In the genomic region with DNA sequence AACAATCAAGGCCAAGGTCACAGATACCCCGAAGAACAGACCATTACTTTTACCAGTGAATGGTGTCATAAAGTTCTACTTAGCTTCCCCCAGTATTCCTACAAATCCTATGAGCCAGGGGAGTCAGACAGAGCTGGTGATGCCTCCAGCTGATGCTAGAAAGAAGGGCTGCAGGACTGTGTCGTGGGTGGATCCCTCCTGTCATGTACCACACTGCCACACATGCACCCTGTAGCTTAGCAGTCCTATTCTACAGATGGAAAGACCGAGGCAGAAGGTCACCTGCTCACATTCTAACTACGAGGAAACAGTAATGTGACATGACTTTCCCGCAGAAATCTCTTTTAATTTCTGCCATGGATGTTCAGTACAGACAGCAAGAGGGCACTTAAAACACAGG, we compare ENCODE assay signal across 15 mouse cellular contexts. TPM values are rescaled to one million over a fixed set of nuclear protein-coding genes. Genes with fewer than 3 reads are reported as not detected.
A peak's percentile ranks its signal among the peaks of the same experiment; 100 is the strongest.
DNase-seq lines count a peak whose midpoint lies in the region; ATAC-seq and TF ChIP-seq lines count a peak whose summit lies in the region.
"Had no signal": no experiment of that assay in that cellular context is flagged by ENCODE, and none has a peak within 500 bp of the region (broad histone marks: within the 10 kb centered on the region; RNA-seq: fewer than 3 reads in every experiment).

No protein-coding gene starts in this region.

- peak overlapping the region; percentile 97; the same call in 1 of the 2 replicates for H3K4me2 ChIP-seq in heart, embryonic 11.5 days
- H3K4me2 ChIP-seq in liver, embryonic 13.5 days: peak overlapping the region; percentile 95; the same call in 1 of the 2 replicates
- no peak overlapping the region for H3K4me2 ChIP-seq in liver, postnatal 0 days (ENCODE audit: low read depth, low read length)

- no peak overlapping the region for H3K4me3 ChIP-seq in heart, embryonic 11.5 days (ENCODE audit: low read depth, low read length)
- H3K4me3 ChIP-seq in liver, embryonic 13.5 days (replicated peaks): no peak overlapping the region
- no peak overlapping the region for H3K4me3 ChIP-seq in liver, postnatal 0 days (ENCODE audit: low read depth, low read length)
- H3K4me3 ChIP-seq in brown adipose tissue, adult 24 weeks (ENCODE audit: insufficient read depth, low read depth, low read length): 0 out of 2 replicates have a peak overlapping the region, but pooled peaks have one; percentile 3

- peak overlapping the region; percentile 43; the same call in 1 of the 2 replicates for H3K9ac ChIP-seq in heart, embryonic 11.5 days (ENCODE audit: low read depth, low read length)
- H3K9ac ChIP-seq in liver, embryonic 13.5 days: no peak overlapping the region
- H3K9ac ChIP-seq in liver, postnatal 0 days (replicated peaks): no peak overlapping the region

- no peaks in the 10 kb centered on the region for H3K27me3 ChIP-seq in heart, embryonic 11.5 days (ENCODE audit: control insufficient read depth, insufficient read depth, low read length)
- H3K27me3 ChIP-seq in liver, embryonic 13.5 days: no peaks in the 10 kb centered on the region
- no peaks in the 10 kb centered on the region for H3K27me3 ChIP-seq in liver, postnatal 0 days (ENCODE audit: insufficient read depth, low read length)

- H3K4me1 ChIP-seq in heart, embryonic 11.5 days (ENCODE audit: control insufficient read depth, insufficient read depth, low read length): peaks cover 10% of the 10 kb centered on the region
- H3K4me1 ChIP-seq in liver, embryonic 13.5 days (replicated peaks): peaks cover 28% of the 10 kb centered on the region
- peaks cover 17% of the 10 kb centered on the region for H3K4me1 ChIP-seq in liver, postnatal 0 days (ENCODE audit: insufficient read depth)
- H3K4me1 ChIP-seq in brown adipose tissue, adult 24 weeks (ENCODE audit: control insufficient read depth, insufficient read depth, insufficient read length, low read length): no peaks in the 10 kb centered on the region

- WGBS in heart, embryonic 11.5 days (ENCODE audit: insufficient replicate concordance): 74% methylated on average over 5 of the region's 5 CpGs
- 75% methylated on average over 5 of the region's 5 CpGs for WGBS in liver, embryonic 13.5 days (ENCODE audit: insufficient replicate concordance)
- 76% methylated on average over 5 of the region's 5 CpGs for WGBS in liver, postnatal 0 days (ENCODE audit: insufficient replicate concordance)

- no peaks in the 10 kb centered on the region for H3K9me3 ChIP-seq in heart, embryonic 11.5 days (replicated peaks; ENCODE audit: control insufficient read depth, low read length)
- H3K9me3 ChIP-seq in liver, embryonic 13.5 days (replicated peaks): no peaks in the 10 kb centered on the region
- H3K9me3 ChIP-seq in liver, postnatal 0 days (ENCODE audit: low read length): no peaks in the 10 kb centered on the region
- H3K9me3 ChIP-seq: heart, embryonic 10.5 days had no signal

- TF ChIP-seq EP300 in liver, postnatal 0 days (IDR thresholded peaks at IDR 0.05; ENCODE audit: low read depth): no peak

- DNase-seq in heart, adult 18-20 months: no peak
- DNase-seq in liver, embryonic 13.5 days: no peak
- DNase-seq in liver, postnatal 0 days: no peak
- peak; percentile 41 to 55 for DNase-seq in layer of hippocampus, postnatal 36 days
- DNase-seq in right cerebral cortex, postnatal 36 days (ENCODE audit: low spot score in 2 of 2): no peak
- no peak for DNase-seq in Muller cell, postnatal 12 days (ENCODE audit: inconsistent ontology term)
- DNase-seq: cerebellum, postnatal 14 days; kidney, postnatal 14 days; left cerebral cortex, postnatal 4 days; lung, postnatal 4 days; retina, postnatal 1 day had no signal

- no peak for ATAC-seq in heart, embryonic 11.5 days (replicated peaks; ENCODE audit: insufficient number of reproducible peaks, low FRiP score, low TSS enrichment)
- no peak for ATAC-seq in liver, embryonic 13.5 days (ENCODE audit: low read depth)
- no peak for ATAC-seq in liver, postnatal 0 days
- ATAC-seq: activated CD4-positive, CD25-positive, alpha-beta regulatory T cell, adult 4 months had no signal

- no peak overlapping the region for H3K27ac ChIP-seq in heart, embryonic 11.5 days (ENCODE audit: low read depth, low read length)
- H3K27ac ChIP-seq in liver, embryonic 13.5 days: no peak overlapping the region
- no peak overlapping the region for H3K27ac ChIP-seq in liver, postnatal 0 days (ENCODE audit: low read depth)
- no peak overlapping the region for H3K27ac ChIP-seq in brown adipose tissue, adult 24 weeks (replicated peaks; ENCODE audit: low read depth, low read length)

- TF ChIP-seq CTCF in liver, postnatal 0 days (IDR thresholded peaks at IDR 0.05; ENCODE audit: low read depth): no peak

- H3K36me3 ChIP-seq in heart, embryonic 11.5 days (ENCODE audit: control insufficient read depth, insufficient read depth, low read length): no peaks in the 10 kb centered on the region
- 0 out of 2 replicates have a peak, but pooled peaks cover 2% of the 10 kb centered on the region for H3K36me3 ChIP-seq in liver, embryonic 13.5 days
- H3K36me3 ChIP-seq in liver, postnatal 0 days (replicated peaks; ENCODE audit: insufficient read depth, low read length): 0 out of 2 replicates have a peak, but pooled peaks cover 3% of the 10 kb centered on the region

RNA-seq across cellular contexts. Expression of a gene that starts 1.6 kb away (rescaled TPM):
- polyA plus RNA-seq in heart, embryonic 11.5 days (2014; fragmentation: Nextera tagmentation; extraction: Ambion mirVana): 5.4 and 7.1 TPM in 2 replicates
- 10 to 100 TPM; 21.8 to 23.5 TPM for total RNA-seq in heart, adult 18-20 months (2021)
- polyA plus RNA-seq in liver, embryonic 13.5 days (2015; fragmentation: Nextera tagmentation; extraction: Ambion mirVana): 2.2 and 2.6 TPM in 2 replicates
- polyA plus RNA-seq in liver, postnatal 0 days (2015; fragmentation: Nextera tagmentation; extraction: Ambion mirVana): 1.6 and 1.8 TPM in 2 replicates
- polyA plus RNA-seq in brown adipose tissue, adult 24 weeks (2012; ENCODE audit: insufficient read depth, insufficient read length, missing spikeins): 19.2 and 23.8 TPM in 2 replicates
- total RNA-seq in layer of hippocampus, postnatal 36 days (2021): 100 to 1,000 TPM; 189 to 198 TPM

RNA-seq across cellular contexts. Expression of a gene that starts 10.8 kb away (rescaled TPM):
- polyA plus RNA-seq in heart, embryonic 11.5 days (2014; fragmentation: Nextera tagmentation; extraction: Ambion mirVana): 8.2 and 9.1 TPM in 2 replicates
- 10 to 100 TPM; 17.4 to 18.6 TPM for total RNA-seq in heart, adult 18-20 months (2021)
- polyA plus RNA-seq in liver, embryonic 13.5 days (2015; fragmentation: Nextera tagmentation; extraction: Ambion mirVana): 2.8 and 3.7 TPM in 2 replicates
- polyA plus RNA-seq in liver, postnatal 0 days (2015; fragmentation: Nextera tagmentation; extraction: Ambion mirVana): 1.8 and 2.0 TPM in 2 replicates
- polyA plus RNA-seq in brown adipose tissue, adult 24 weeks (2012; ENCODE audit: insufficient read depth, insufficient read length, missing spikeins): 28.8 and 38.6 TPM in 2 replicates
- total RNA-seq in layer of hippocampus, postnatal 36 days (2021): 10 to 100 TPM; 58.5 to 61.7 TPM

RNA-seq across cellular contexts. Expression of a gene that starts 29.3 kb away (rescaled TPM):
- 56.3 and 59.1 TPM in 2 replicates for polyA plus RNA-seq in heart, embryonic 11.5 days (2014; fragmentation: Nextera tagmentation; extraction: Ambion mirVana)
- total RNA-seq in heart, adult 18-20 months (2021): 1 to 10 TPM; 2.8 to 3.9 TPM
- polyA plus RNA-seq in liver, embryonic 13.5 days (2015; fragmentation: Nextera tagmentation; extraction: Ambion mirVana): 22.8 and 23.9 TPM in 2 replicates
- 25.1 and 27.0 TPM in 2 replicates for polyA plus RNA-seq in liver, postnatal 0 days (2015; fragmentation: Nextera tagmentation; extraction: Ambion mirVana)
- polyA plus RNA-seq in brown adipose tissue, adult 24 weeks (2012; ENCODE audit: insufficient read depth, insufficient read length, missing spikeins): 3.8 and 5.7 TPM in 2 replicates
- 1 to 10 TPM; 9.4 to 9.5 TPM for total RNA-seq in layer of hippocampus, postnatal 36 days (2021)

RNA-seq across cellular contexts. Expression of a gene that starts 45.3 kb away (rescaled TPM):
- polyA plus RNA-seq in heart, embryonic 11.5 days (2014; fragmentation: Nextera tagmentation; extraction: Ambion mirVana): 11.0 and 11.2 TPM in 2 replicates
- total RNA-seq in heart, adult 18-20 months (2021): 1 to 10 TPM; 7.8 to 9.3 TPM
- 3.1 and 3.2 TPM in 2 replicates for polyA plus RNA-seq in liver, embryonic 13.5 days (2015; fragmentation: Nextera tagmentation; extraction: Ambion mirVana)
- polyA plus RNA-seq in liver, postnatal 0 days (2015; fragmentation: Nextera tagmentation; extraction: Ambion mirVana): 0.75 and 1.0 TPM in 2 replicates
- polyA plus RNA-seq in brown adipose tissue, adult 24 weeks (2012; ENCODE audit: insufficient read depth, insufficient read length, missing spikeins): 1.3 and 4.2 TPM in 2 replicates
- total RNA-seq in layer of hippocampus, postnatal 36 days (2021): 1 to 10 TPM; 1.1 to 2.0 TPM

RNA-seq across cellular contexts. Expression of a gene that starts 48.5 kb away (rescaled TPM):
- polyA plus RNA-seq in heart, embryonic 11.5 days (2014; fragmentation: Nextera tagmentation; extraction: Ambion mirVana): 30.0 and 33.4 TPM in 2 replicates
- 10 to 100 TPM; 89.0 to 98.3 TPM for total RNA-seq in heart, adult 18-20 months (2021)
- 14.2 and 15.6 TPM in 2 replicates for polyA plus RNA-seq in liver, embryonic 13.5 days (2015; fragmentation: Nextera tagmentation; extraction: Ambion mirVana)
- polyA plus RNA-seq in liver, postnatal 0 days (2015; fragmentation: Nextera tagmentation; extraction: Ambion mirVana): 51.2 and 56.3 TPM in 2 replicates
- polyA plus RNA-seq in brown adipose tissue, adult 24 weeks (2012; ENCODE audit: insufficient read depth, insufficient read length, missing spikeins): 64.4 and 85.8 TPM in 2 replicates
- total RNA-seq in layer of hippocampus, postnatal 36 days (2021): 10 to 100 TPM; 21.3 to 21.9 TPM

Comparison
In these comparisons a context has a peak if more than half of its experiments do, and no peak if none do; other contexts are left out.
1. DNase-seq: peak in layer of hippocampus, postnatal 36 days (2 of 2); none in heart, adult 18-20 months (0 of 2), liver, embryonic 13.5 days (single experiment), liver, postnatal 0 days (single experiment), right cerebral cortex, postnatal 36 days (0 of 2) and Muller cell, postnatal 12 days (single experiment).